Mouse (Mus musculus) cerebellum, adult 11 months (tissue): ENCODE data around the gene Inpp5d.

Experiments used
- DNase-seq: peaks from one replicate; pipeline ENCODE4 v3.0.0; 2022

The Inpp5d gene

DNA sequence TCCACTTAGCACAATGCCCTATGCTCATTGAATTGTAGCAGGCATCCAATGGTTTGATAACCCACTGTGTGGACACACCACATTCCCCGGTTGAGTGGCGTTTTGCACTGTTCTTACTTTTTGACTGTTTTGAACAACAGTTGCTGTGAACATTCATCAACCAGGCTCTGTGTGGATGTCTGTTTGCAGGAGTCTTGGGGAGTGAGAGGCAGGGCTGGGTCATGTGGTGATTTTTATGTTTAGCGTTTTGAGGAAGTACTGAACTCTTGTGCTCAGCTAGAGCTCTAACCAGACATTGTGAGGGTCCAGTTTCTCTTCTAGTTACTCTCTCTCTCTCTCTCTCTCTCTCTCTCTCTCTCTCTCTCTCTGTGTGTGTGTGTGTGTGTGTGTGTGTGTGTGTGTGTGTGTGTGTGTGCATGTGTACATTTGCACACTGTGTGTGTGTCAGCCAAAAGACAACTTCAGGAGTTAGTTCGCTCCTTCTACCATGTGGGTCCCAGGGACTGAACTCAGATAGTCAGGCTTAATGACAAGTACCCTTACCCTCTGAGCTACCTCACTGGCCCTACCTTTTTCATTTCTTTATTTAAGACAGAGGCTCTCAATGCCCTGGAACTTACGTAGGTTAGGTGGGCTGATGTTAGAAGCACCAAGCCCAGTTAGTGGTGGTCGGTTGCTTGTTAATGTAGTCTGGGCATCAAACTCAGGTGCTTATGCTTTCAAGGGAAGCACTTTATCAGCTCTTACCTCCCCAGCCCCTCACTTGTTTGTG is 5.3 kb downstream of the Inpp5d start:
- DNase-seq, result no peak

DNA sequence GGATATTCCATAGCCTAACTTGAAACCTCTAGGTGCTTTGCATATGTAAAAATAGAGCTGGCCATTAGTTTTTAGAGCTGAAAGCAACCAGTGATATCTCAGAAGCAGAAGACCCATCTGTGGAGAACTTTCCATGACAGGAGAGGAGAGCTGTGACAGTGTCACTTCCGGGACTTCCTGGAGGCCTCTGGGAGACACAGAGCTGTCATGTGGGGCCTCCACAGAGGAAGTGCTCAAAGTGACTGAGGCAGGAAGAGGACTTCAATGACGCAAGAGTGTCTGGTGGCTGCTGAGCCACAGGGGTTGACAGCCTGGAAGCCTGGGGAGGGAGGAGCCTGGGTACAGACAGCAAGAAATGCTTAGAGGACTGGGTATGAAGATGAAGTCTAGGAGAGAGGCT is 6.2 kb downstream of the Inpp5d start:
- no peak for DNase-seq

DNA sequence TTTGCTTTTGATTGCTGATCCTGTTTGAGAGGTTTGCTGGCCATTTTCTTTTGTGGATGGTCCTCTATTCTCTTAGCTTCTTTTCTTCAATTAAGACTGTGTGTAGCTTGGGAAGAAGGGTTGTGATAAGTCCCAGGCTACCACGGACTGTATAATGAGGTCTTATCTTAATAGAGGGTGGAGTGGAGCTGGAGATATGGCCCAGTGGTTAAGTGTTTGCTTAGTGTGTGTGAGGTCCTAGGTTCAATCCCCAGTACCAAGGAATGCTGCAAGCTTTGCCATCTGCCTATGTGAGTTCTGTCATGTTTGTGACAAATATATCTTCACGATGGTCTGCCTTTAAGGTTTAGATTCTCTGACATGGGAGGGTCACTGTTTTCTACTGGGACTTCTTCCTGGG is 8.0 kb downstream of the Inpp5d start:
- no peak for DNase-seq

DNA sequence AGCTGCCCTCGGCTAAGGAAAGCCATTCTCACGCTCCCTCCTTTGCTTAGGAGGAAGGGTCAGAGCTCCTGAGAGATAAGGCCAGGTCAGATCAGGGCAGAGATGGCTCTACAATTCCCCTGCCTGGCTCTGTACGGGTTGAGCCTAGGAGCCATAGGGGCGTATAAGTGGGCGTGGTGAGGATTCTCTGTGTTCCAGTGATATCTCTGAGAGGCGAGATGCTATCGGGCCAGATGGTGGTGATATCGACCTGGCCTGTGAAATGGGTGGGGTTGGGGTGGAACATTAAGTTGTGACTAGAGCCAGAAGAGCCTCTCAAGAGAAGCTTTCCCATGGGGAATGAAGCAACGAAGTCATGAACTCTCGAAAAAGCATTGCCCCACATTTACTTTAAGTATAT is 11.5 kb downstream of the Inpp5d start:
- DNase-seq, result no peak

DNA sequence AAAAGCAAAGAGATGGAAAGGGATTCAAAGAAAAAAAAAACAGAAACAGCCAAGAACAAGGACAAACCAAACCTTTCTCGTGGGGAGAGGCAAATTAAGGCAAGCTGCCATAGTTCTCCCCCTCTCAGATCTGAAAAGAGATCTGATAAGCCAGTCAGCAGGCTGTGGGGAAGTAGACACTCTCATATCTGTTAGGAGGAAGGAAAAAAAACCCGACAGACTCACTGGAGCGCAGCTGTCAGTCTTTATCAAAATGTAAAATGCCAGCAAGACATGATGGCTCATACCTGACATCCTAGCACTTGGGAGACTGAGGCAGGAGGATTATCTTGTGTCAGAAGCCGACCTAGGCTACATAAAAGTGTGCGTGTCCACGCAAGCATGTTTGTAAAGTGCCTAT is 12.1 kb downstream of the Inpp5d start:
- DNase-seq, result no peak

DNA sequence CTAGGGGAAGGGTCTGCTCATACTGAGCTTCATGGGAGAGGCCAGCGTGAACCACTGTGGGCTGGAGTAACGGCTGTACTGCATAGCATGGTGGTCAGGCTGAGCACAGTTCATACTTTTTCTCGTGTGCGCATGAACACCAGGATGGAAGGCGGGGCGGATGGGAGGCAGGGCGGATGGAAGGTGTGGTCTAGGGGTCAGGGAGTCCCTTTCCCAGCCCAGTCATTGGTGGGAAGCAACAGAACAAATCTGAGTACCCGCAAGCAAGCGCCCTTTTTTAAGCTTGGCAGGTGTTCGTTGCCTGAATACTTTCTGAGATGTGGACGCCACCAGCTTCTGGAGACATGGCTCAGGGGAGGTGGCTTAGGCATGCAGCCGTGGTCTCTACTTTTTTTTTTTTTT is 16.6 kb downstream of the Inpp5d start:
- no peak for DNase-seq

DNA sequence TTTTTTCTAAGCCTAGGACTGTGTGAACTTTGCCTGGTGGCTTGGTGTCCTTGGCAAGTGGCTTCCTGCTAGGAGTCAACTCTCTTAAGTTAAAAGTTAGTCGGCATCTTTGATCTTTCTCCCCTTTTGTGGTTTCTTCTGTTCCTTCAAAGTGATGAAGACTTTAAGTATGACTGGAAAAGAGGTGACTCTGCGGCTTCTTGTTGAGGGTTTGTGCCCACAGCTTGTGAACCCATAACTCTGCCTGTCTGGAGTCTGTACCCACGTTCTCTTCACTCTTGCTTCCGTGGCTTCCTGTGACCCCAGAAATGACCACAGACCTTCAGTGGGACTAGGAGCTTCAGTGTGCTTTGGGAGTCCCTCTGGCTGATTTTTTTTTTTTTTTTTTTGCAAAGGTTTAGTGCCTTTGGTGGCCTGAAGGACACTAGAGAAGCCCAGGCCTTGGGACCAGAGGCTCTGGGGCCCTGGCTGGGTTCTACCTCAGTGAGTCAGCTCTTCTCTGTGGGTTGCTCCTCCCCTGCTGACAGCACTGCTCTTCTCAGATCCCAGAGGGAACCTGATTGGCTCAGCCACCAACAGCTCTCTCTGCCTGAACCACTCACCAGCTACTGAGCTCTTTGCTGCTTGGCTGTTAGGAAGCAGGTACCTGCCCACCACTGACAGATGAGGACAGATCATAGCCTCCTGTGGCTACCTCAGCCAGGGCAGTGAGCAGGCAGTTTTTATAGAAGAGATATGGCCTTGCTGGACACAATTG is 17.2 kb downstream of the Inpp5d start:
- DNase-seq, result no peak

DNA sequence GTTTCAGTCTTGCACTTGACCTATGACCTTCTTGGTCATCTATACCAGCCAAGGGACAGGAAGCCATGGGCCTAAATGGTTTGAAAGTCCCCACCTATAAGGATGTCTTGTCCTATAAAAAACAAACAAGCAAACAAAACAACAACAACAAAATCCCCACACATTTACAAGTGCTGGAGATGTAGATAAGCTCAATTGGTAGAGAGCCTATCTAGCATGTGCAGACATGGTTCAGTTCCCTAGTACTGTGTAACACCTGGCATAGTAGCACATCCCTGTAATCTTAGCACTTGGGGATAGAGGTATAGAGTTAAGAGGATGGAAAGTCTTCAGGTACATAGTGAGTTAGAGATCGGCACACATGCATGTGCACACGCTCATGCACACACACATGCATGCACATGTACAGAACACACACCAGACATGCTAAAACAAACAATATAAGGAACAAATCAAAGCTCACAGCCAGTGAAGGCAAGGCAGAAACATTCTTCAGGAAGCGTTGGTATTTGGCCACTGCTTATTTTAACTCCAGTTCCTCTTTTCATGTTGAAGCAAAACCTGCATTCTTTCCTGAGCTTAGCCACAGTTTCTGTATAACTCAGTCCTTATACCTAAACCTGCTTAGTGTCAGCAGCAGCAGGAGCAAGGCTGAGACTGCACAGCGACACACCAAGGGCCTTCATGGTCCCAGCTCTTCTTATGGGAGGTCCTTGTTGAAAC is 17.9 kb downstream of the Inpp5d start:
- no peak for DNase-seq

DNA sequence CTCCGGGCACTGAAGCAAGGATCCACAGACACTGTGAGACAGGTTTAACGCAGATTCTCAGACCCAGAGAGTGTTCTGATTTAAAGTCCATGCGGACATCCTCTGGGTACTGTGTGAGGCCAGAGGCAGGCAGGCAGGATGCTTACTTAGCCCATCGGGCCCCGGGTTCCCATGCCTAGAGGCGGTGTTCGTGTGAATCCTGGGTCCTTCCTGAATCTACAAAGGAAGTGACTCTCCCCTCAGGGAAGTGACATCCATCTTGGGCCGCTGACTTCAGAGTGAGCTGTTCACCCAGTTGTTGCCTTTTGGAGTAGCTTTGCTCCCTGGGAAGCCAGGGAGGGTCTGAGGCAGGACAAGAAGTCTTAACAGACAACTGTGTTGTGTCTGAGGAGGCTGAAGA is 19.6 kb downstream of the Inpp5d start:
- no peak for DNase-seq

DNA sequence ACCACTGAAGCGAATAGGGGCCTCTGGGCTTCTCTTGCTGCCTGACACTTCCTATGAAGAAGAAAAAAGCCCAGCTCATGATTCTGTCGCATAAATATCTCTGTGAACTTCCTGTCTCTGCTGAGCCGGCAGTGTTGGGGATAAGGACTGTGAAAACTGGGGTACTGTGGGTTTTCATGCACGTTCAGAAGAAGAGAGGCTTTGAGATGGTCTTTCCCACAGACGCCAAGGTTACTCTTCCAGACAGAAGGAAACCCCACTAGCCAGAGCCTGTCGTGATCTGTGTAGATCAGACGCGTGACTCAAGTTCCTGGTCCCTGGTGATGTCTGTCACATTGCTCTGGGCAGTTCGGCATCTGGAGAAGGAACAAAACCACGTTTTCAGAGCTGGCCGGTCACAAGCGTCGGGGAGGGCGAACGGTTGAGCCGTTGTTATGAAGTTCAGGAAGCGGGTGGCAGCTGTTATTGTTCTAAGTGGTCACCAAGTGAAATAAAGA is 20.1 kb downstream of the Inpp5d start:
- no peak for DNase-seq

DNA sequence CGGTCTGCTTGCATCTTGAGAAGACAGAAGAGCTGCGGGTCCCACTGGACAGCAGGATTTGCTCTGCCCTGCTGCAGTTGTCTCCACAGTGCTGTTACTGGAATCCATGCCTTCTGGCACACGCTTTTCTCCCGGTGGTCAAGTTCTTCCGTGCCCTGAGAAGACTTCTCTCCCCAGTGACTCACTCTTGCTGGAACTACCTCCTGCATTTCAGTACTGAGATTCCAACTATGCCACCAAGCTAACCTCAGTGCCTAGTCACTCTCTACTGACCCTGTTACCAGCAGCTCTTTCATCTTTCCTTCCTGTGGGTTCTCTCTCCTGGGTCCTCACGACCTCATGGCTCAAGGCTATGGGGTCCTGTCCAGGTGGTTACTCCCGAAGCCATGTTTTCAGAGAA is 22.9 kb downstream of the Inpp5d start:
- no peak for DNase-seq

DNA sequence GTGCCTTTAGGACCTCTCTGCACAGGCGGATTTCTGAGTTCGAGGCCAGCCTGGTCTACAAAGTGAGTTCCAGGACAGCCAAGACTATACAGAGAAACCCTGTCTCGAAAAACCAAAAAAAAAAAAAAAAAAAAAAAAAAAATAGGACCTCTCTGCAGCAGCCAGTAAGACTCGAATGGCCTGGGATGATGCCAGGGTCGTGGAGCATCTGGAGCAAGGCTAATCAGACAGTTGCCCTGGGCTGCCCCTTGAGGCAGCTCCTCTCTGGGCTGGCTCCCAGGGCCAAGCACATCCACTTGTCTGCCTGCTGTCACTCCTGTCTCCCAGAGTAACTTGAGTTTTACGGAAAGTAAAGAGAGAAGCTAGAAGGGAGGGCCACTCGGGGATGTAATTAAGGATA is 24.9 kb downstream of the Inpp5d start:
- DNase-seq, result no peak

DNA sequence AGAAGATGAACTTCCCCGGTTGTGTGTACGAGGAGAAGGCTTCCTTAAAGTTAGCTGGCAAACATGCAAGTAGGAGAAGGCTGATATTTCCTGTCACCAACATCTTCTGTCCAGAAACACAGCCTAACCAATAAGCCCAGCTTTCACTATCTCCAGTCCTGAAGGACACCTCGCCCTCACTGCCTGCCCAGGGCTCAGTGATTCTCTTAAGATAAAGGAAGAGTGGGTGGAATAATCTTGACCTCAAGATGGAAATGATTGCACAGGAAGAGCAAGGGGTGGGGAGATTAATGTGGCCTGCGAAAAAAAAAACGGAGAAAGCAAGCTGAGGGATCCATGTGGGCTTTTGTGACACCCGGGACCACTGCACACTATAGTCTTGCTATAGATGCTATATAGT is 25.6 kb downstream of the Inpp5d start:
- no peak for DNase-seq

DNA sequence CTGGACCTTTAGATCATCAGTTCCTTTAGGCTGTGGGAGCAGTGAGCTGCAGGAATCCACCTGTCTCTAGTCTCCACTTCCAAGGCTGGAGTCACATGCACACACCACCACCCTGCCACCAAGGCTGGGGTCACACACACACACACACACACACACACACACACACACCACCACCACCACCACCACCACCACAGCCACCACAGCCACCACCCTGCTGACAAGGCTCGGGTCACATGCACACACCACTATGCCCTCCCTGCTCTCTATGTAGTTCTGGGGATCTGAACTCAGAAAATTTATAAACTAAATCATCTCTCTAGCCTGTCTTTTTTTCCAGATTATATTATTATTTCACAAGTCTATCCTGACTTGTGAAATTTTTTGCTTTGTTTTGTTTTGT is 27.7 kb downstream of the Inpp5d start:
- no peak for DNase-seq

DNA sequence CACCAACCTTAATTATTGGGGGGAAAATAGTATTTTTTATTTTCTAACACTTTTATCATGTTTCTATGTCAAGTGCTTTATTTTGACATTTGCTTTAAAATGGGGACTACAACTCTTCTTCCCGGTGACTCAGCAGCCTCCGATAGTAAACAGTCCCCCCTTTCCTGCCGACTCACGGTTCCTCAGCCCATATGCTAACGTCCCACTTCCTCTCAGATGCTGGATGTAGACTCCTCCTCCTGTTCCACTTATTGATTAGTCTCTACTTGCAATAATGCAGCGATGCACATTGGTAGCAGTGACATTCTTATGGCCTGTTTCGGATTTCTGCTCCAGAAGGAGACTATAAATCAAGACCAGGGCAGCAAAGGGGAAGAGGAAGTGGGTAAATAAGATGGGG is 28.5 kb downstream of the Inpp5d start:
- no peak for DNase-seq

DNA sequence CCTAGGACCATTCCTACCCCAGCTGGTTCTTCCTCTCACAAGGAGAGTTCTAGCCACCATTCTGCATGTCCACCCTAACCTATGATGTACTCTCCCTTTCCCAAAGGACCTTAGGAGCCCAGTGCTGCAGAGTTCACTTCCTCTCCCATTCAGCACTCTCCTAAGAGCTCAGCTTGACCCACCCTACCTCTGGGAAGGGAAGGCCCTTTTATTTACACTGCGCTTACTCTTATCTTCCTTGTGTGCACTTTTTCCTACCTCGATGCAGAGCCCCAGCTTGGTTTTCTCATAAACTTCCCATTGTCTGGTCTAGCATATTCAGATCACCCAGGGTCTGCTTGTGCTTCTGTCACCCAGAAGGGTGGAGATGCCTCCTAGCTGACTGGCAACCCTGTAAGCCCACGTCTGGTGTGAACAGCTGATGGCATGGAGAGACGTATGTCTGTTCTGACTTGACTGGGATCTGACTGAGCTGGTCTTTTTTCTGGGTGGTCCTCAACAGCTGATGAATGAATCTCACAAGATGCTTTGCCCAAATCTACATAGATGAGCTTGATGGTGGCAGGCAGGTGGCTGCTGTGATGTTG is 29.2 kb downstream of the Inpp5d start:
- DNase-seq, result no peak

DNA sequence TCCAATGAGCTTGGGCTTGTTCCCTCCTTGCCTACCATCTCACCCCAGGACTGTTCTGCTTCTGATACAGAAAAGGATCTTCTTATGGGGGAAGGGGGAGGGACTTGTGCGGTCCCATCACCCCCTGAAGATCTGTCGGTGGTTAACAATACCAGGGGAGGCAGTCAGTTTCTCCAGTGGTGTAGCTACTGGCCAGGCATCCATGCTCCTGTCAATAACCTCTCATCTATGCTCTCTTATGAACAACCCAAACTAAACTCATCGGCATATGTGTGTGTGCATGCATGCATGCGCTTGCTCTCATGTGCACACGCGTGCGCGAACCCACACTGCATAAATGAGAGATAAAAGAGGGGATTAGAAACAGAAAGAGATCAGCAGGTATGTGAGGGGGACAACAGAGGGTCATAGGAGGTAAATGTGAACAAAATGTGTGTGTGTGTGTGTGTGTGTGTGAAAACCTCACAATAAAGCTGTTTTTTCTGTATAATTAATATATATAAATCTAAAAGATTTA is 29.9 kb downstream of the Inpp5d start:
- no peak for DNase-seq

DNA sequence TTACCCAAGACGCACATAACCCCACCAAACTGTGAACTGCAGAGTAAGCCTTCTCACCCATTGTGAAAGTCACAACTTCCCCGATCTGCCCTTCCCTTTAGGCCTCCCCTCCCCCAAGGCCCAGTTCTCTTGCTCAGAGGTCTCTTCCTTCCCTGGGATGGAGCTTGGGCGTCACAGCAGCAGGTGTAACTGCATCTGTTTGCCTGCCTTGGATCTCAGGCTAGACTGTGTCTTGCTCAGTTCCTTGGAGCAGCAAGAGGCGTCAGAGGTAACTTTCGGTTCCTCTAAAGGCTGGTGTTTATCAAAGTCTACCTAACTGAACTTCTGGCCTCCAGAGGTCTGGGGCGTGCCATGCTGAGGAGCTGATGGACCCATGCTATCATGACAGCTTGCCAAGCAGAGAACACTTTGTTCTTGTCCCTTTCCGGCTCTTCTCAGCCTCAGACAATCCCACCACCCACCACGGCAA is 30.5 kb downstream of the Inpp5d start:
- DNase-seq, result no peak

DNA sequence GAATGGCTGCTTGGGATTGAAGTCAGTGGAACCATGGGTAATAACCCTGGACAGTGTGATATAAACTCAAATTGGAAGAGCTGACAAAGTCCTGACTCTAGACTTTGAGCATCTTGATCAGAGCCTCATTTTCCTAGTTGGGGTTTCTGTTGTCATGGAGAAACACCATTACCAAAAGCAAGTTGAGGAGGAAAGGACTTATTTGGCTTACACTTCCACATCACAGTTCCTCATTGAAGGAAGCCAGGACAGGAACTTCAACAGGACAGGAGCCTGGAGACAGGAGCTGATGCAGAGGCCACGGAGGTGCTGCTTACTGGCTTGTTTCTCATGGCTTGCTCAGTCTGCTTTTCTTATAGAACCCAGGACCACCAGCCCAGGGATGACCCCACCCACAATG is 31.3 kb downstream of the Inpp5d start:
- DNase-seq, result no peak

DNA sequence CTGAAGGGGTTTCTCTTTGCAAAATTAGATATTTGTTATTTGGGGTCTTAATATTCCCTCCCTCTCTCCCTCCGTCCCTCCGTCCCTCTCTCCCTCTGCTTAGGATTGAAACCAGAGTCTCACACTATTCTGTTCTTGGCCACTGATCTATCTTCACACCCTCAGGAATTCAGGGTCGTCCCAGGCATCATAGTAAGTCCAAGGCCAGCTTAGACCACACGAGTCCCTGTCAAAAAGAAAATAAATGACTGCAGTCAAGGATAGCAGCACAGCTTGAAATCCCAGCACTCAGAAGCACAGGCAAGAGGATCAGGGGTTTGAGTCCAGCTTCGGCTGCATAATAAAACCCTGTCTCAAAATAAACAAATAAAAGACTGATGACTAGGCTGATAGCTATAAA is 35.0 kb downstream of the Inpp5d start:
- DNase-seq, result no peak

DNA sequence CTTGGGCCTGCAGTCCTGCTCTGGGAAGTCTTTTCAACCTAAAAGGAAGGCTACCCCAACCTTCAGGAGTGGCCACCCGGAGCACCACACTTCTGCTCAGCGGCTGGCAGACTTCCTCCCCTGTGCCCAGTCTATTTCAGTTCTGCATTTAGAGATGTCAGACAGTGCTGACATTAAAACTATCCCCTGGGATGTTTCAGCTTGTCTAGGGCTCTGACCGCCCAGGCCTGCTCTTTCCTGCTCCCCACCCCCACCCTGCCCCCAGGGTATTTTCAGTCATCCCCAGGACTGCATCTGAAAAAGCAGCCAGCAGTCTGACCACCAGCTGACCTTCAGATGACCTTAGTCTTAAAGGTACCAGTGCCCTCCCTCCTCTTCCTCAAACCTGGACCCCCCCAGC is 38.0 kb downstream of the Inpp5d start:
- no peak for DNase-seq

DNA sequence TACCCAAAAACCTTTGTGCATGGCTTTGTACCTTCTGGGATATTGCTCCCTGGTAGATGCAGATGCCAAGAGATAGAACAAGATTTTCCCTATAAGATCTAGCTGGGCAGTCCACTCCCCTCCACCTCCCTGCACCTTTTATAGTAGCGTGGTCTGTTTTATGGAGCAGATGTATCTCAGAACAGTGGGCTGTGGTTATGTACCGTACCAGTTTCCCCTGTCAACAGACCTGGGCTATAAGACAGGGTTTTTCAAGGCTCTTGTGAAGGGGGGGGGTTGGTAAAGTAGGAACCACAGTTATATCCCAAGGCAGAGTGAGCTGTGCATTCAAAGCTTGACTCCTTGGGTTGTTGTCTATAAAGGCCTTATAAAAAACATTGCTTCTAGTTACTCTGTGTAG is 38.4 kb downstream of the Inpp5d start:
- DNase-seq, result no peak
